Mouse (Mus musculus): ENCODE results near the gene Sohlh1.

DNA sequence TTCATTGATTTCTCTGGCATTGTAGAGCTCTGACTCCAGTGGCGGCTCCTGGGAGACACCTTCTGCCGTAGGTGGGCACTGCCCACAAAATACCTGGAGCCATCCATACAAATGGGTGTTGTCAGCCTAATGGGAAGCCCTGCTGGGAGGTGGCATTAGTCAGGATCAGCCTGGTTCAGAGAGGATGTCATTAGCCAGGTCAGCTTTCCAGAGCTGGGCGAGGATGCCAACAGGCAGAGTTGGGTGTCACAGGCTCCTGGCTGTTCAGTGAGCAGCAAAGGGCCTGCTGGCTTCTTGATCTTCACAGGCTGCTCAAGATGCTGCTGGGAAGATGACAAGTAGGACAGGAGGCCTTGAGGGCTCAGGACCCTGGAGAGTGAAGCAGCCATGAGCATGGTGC lies 37.7 kb upstream of the Sohlh1 start:
- TF ChIP-seq POLR2A (IDR thresholded peaks at IDR 0.05; ENCODE audit: control insufficient read depth, extremely low read depth, insufficient read depth, low read length, poor library complexity) (no peak), CTCF (IDR thresholded peaks at IDR 0.05; ENCODE audit: borderline replicate concordance, control insufficient read depth, extremely low read depth, insufficient read depth, low read length, poor library complexity) (no peak)
